Mouse (Mus musculus) bone marrow, adult 2 months (tissue): ENCODE data around the gene Sphk1.

Source experiments
- CTCF ChIP-seq: fragments of 200-500 bp; IDR thresholded peaks from 2 replicates; pipeline ENCODE4 v1.5.1; 2011; ENCODE audit warnings: low read length, control low read depth; ENCODE audit not compliant: control insufficient read depth, insufficient read depth
- POLR2A ChIP-seq: fragments of 200-500 bp; IDR thresholded peaks from 2 replicates; pipeline ENCODE4 v1.6.1; 2011; ENCODE audit warnings: low read depth, mild to moderate bottlenecking, control low read depth, low read length, borderline replicate concordance; ENCODE audit not compliant: control insufficient read depth

DNA sequence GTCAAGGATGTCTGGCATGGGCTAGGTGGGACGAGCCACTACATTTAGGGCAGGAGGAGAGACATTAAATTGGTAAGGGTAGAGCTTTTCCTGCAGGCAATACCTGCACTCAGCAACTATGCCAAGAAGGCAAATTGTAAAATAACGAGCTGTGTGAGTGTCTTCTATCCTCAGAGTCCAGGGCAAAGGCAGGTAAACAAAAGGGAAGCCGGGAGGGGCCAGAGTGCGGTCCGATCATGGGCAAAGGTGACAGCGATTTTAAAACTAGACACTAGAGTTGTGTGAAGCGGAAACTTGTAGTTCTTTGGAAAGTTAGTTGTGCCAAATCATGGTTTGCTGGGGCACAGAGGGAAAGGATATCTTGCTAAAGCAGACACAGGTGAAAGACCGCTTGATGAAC, 46.5 kb upstream of the Sphk1 start:
- TF ChIP-seq POLR2A (no peak), CTCF (no peak)
